Mouse (Mus musculus): ENCODE measurements around the gene Creb3.
"Not testable (repeated sequence)": the region's sequence is repeated elsewhere in the genome, so short reads cannot be mapped to it uniquely, and the experiment has no call there.

The Creb3 gene

DNA sequence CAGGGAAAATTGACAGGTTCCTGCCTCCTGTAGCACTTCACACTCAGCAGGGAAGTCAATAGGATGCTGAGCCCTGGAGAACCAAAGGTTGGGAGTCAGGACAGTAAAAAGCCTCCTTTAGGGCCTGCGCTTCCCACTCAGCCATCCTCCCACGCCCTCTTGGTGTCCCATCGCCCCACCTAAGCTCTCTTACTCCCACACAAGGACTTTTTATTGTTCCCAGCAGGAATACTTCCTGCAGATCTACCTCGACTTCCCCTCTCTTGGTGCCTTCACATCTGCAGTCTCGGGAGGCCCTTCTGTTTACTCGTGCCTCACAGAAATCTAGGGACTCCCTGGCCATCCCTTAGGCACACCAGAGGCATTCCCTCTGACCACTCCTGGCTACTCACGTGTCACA, 21.3 kb downstream of the Creb3 start:
- DNase-seq (ENCODE audit: low read depth, low spot score) = no peak

GRCm38 (mm10) chr4:43584444-43585416, 22.6 kb downstream of the Creb3 start, which contains the start of gene Msmp:
Gene Msmp, minus strand, starts transcription at chr4:43584494.
- no peak for DNase-seq (ENCODE audit: low read depth, low spot score)

DNA sequence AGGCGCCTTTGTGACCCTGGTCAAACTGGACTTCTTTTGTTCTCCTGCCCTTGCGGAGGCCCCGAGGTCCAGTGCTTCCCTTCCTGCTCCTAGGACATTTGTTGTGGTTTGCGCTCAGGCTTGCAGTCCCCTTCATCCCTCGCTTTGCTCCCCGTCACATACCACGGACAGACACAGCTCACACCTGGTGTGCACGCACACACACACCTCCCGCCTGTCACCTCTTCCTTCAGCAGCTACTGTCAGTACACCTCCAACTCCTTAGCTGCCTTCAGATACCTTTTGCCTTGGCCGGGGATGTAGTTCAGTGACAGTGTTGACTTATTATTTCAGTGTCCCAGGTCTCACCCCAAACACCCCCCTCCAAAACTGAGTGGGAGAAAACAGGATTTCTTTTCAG, 23.6 kb downstream of the Creb3 start:
- DNase-seq (ENCODE audit: low read depth, low spot score) = no peak

DNA sequence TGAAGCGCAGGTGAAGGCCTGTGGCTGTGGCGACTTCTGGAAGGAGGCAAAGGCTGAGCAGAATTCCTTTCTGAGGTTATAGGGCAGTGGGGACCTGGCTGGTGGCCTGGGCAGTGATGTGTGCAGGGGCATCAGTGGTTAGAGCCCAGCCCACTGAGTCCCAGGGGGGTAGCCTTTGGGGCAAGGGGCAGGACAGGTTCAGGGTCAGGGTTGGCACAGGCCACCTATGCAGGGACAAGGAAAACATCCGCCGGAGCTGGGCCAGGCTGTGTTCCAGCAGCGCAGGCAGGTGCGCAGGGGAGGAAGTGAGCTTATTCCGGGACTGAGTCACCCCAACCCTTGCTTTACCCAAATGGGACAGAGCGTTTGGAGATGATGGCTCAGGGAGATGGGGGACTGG, 24.3 kb downstream of the Creb3 start:
- no peak for DNase-seq (ENCODE audit: low read depth, low spot score)

DNA sequence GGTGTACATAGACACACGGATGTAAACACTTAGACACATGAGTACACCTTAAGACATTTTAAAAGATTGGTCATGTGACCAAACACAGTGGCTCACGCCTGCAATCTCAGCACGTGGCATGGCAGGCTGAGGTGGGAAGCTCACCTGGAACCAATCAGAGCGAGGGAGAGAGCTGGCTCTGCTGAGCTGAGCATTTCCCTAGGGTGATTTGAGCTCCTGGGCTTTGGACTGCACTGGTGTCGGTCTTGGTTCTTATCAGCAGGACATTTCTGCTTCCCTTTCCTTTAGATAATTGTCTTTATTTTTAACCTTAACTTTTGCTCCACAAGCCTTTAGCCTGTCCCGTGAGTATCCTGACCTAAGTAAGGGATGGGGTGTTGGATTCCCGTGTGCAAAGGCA, 25.5 kb downstream of the Creb3 start:
- DNase-seq (ENCODE audit: low read depth, low spot score) = no peak

DNA sequence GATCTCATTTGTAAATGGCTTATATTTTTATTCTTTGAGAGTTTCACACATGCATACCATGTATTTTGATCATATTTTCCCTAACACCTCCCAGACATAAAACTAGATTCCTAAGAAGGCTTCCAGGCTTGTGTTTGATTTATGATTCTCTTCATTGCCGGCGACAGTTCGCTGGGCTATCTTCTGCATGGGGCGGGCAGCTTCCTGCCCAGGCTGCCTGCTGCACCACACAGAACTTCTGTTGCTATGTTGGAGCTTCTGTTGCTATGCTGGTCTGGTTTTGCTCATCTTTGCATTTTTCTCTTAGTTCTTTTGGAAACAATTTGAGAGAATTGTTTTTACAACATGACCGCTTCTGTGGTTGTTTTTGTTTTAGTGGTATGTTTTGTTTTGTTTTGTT, 29.4 kb downstream of the Creb3 start:
- DNase-seq (ENCODE audit: low read depth, low spot score) = no peak

GRCm38 (mm10) chr4:43591961-43592360, 29.8 kb downstream of the Creb3 start:
- no peak for DNase-seq (ENCODE audit: low read depth, low spot score)

DNA sequence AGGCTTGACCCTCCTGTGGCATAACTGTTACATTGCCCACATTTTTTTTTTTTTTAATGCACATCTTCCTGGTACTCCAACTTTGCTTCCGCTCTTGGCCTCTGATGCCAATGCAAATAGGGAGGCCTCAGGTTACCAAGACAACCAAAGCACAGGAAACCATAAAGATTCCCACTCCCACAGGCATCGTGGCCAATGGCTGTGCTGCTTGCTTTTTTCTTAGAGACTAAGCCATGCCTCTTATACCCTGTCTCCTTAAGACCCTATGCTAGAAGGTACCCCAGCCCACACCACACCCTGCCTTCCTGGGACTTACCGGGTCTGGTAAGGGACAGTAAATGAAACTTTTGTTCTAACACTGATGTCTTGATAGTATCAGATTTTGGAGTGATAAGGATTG, 31.3 kb downstream of the Creb3 start:
- no peak for DNase-seq (ENCODE audit: low read depth, low spot score)

- not testable (repeated sequence) for DNase-seq (ENCODE audit: low read depth, low spot score)
These were observed 34.5 kb downstream of the Creb3 start for GRCm38 (mm10) chr4:43596597-43596996.

- DNase-seq (ENCODE audit: low read depth, low spot score) = peak; percentile 77
These were observed 36.1 kb downstream of the Creb3 start for GRCm38 (mm10) chr4:43598200-43598599.

DNA sequence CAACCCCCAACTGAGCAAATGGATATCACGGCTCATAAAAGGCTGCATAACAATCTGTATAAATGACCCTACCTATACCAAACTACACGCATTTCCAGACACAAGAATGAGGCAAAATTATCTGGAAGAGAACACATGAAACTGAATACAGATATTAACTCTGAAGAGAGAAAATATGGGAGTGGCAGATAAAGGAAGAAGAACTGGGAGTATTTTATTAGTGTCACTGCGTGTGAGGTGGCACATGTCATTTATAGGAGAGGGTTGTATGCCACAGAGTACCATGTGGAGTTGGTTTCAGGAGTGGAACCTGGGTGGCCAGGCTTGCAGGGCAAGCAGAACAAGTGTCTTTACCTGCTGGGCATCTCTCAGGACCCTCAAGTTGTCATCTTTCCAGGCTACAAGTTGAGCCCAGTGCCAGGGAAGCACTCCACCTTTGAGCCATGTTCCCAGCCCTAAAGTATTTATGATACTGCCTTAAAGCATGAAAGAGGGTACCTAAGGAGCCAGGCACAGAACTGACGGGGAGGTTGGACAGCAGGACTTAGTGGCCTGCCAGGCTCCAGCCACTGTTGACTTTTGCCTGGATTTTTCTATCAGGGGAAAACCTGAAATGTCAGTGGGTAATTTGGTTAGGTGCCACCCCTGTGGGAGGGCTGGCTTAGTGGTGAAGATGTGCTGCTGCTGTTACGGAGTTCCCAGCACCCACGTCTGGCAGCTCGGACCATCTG, 36.7 kb downstream of the Creb3 start:
- peak; percentile 48 for DNase-seq (ENCODE audit: low read depth, low spot score)

DNA sequence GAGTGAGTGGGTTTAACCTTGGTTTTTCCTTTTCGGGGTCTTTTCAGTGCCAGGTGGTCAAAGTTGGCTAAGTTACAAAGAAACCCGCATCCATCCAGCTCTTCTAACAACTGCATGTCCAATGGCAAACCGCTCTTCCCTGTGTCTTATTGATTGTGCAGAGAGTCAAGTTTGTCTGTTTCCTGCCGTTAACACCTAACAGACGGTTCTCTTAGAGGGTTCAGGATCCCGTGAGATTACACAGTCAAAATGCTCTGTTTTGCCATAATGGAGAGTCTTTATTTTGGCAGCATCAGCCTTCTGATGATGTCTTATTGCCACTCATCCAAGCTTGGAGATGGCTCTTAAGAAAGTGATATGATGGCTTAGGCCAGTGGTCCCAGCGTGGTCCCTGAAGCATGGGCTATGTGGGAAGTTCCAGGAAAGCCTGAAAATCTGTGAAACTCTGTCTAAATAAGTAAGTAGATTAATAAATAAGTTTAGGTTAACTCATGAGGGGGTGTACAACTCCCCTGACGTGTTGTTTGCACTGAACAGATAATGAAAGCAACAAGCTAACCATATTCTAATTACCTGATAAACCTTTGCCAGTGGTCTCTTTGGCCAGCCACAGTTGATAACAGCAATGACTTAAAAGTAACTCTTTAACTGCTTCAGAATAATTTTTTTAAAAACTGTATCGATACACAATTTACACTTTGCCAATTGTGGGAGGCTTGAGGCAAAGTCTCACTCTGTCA, 38.2 kb downstream of the Creb3 start:
- no peak for DNase-seq (ENCODE audit: low read depth, low spot score)

GRCm38 (mm10) chr4:43604099-43604498, 42.0 kb downstream of the Creb3 start:
- DNase-seq (ENCODE audit: low read depth, low spot score) = no peak

DNA sequence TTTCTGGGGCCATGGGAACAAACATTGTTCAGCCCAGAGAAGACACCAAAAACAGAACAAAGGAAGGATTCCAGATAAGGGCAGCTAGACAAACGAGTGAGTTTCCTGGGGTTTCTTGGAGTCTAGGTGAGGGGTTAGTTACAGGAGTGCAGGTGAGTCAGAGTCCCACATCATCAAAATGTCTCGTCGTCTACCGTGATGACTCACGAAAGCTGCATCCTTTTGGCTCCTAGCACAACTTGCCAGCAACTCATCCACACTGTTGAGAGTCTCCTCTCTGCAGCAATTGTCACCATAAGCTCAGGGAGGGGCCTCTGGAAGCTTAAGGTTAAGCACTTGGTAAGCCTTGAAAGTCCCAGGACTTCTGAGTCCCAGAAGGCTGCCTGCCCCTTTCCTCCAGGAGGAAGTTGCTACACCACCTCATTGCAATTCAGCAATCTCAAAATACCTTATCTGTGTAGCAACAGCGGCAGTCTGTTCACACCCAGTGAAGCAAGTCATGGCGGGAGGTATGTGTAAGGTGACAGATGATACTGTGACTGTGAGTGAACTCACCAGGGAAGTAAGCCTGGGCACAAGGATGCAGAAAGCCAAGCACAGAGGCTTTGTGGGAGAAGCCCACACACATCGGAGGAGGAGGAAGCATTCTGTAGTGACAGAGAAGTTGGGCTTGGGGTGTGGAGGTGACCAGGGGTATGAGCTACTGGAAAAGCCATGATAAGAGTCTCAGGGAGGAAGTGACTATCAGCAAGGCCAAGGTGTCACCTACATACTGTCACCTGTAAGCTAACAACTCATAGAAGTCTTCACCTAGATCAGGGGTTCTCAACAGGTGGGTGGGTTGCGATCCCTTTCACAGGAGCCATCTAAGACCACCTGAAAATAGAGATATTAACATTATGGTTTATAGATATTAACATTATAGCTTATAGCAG, 42.9 kb downstream of the Creb3 start:
- DNase-seq (ENCODE audit: low read depth, low spot score) = peak; percentile 72

GRCm38 (mm10) chr4:43612534-43612933, 50.4 kb downstream of the Creb3 start:
- DNase-seq (ENCODE audit: low read depth, low spot score) = no peak

GRCm38 (mm10) chr4:43613060-43613730, 51.1 kb downstream of the Creb3 start:
- DNase-seq (ENCODE audit: low read depth, low spot score) = no peak

Data from c-Kit-negative CD71-positive TER-119-positive erythroid progenitor cells, embryonic 14.5 days (primary cell).